Mouse (Mus musculus) layer of hippocampus, adult 8-10 months (tissue): ENCODE data around the gene Folr2. TPM values are rescaled to one million over a fixed set of nuclear protein-coding genes. Genes with fewer than 3 reads are reported as not detected.

Source experiments
- DNase-seq, 2 experiments: peaks; one replicate each; pipeline ENCODE4 v3.0.0; 2022; ENCODE audit warnings: low spot score in 2 of 2
- total RNA-seq, 4 experiments: library from RNA; stranded (reverse); gene quantifications; 2 replicates each; pipeline ENCODE4 v1.2.4; 2022

The Folr2 gene
- total RNA-seq, 4 experiments from 2014 or later, result 1.3 to 1.4 TPM; not detected in 2

GRCm38 (mm10) chr7:101866491-101867265, 9.7 kb upstream of the Folr2 start:
- DNase-seq, result no peak

GRCm38 (mm10) chr7:101863415-101863814, 6.4 kb upstream of the Folr2 start, which contains the start of gene Anapc15:
TSS of gene Anapc15 (plus strand) at chr7:101863715.
- DNase-seq, result no peak

DNA sequence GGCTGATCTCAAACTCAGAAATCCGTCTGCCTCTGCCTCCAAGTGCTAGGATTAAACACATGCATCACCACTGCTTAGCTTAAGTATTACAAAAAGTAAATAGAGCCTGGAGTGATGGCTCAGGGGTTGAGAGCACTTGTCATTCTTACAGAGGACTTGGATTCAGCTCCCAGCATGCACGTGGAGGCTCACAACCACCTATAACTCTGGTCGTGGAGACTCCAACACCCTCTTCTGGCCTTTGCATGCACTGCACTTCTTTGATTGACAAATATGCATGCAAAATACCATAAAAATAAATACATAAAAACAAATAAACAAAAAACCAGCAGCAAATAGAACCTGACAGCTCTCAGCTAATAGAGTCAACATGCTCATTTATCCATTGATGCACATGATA, 5.3 kb upstream of the Folr2 start:
- no peak for DNase-seq

- no peak for DNase-seq
These were observed 4.0 kb upstream of the Folr2 start for GRCm38 (mm10) chr7:101860978-101861377.

GRCm38 (mm10) chr7:101858362-101858761, 1.4 kb upstream of the Folr2 start:
- DNase-seq, result no peak

DNA sequence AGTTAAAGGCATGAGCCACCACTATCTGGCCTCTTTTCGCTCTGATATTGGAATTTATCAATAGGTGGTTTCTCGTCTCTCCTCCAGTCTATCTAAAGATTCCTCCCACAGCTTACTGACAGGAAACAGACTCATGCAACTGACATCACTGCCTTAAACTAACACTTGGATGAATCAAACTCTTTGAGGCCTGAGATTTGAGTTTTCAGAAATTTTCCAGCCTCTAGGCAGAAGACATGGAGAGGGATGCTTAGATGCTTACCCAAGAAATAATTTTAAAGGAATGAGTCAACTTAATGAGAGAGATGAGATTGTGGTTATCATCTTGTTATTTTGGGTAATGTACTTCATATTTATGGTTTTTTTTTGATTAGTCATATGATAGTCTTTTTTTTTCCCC, 3.2 kb downstream of the Folr2 start:
- no peak for DNase-seq

- no peak for DNase-seq
These were observed 4.1 kb downstream of the Folr2 start for GRCm38 (mm10) chr7:101852846-101853245.

DNA sequence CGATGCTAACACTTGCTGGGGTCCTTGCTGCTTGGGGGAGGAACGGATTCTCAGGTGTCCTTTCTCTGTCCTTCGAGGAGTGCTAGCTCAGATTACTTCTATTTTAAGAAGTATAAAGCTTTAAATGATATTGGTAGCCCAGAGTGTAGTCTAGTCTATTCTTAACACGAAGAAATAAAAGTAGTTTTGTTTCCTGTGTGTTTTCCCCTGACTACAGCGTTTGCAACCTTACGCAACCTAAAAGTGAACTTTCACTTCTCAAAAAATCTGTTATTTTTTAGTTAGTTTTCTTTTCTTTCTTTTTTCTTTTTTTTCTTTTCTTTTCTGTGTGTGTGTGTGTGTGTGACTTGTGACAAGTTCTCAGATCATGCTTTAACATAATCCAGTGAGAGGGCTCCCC, 5.3 kb downstream of the Folr2 start:
- no peak for DNase-seq

- no peak for DNase-seq
These were observed 9.1 kb downstream of the Folr2 start for GRCm38 (mm10) chr7:101847934-101848333.

- DNase-seq, result no peak
These were observed 12.8 kb downstream of the Folr2 start for GRCm38 (mm10) chr7:101844186-101844585.

DNA sequence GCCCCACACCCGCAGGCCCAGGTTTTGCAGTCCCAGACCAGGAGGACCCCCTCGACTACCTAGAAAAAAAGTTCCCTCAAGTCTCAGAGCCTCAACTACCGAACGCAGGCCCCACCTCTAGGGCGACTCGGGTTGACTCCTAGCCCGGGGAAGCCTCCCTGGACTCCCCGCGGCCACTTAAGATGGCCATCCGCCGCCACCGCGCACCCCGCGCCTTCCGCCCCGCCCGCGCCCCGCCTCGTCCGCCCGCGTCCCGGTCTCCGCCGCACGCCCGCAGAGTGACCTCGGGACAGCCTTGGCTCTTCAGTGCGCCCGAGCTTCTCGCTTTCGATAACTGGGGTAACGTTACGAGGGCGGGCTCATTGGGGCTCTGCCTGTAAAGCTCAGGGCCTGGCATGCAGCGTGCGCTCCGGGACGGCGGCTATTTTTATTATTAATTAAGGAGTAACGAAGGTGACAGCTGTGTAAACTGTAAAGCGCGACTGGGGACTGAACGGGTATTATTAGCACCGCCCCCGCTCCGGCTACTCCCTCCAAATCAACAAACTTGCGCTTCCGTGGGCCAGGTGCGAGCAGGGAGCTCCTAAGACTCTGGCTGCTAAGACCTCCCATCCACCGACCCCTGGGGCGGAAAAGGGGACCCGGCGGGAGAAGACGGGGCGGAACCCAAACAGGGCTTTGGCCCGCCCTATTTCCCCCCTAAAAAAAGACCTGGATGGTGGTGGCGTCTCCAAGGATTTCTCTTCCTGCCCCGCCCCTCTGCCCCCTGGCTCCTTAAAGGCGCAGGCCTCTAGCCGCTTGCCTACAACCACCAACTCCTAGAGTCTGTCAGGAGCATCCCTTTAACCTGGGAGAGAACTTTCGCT, 19.2 kb downstream of the Folr2 start, which contains the start of gene Inppl1:
Inppl1 (minus strand) TSS at position 624 of the 866 bp plus-strand sequence.
- peak; percentile 64 to 69 for DNase-seq

- DNase-seq, result no peak
These were observed 19.8 kb downstream of the Folr2 start for GRCm38 (mm10) chr7:101837154-101837605.

DNA sequence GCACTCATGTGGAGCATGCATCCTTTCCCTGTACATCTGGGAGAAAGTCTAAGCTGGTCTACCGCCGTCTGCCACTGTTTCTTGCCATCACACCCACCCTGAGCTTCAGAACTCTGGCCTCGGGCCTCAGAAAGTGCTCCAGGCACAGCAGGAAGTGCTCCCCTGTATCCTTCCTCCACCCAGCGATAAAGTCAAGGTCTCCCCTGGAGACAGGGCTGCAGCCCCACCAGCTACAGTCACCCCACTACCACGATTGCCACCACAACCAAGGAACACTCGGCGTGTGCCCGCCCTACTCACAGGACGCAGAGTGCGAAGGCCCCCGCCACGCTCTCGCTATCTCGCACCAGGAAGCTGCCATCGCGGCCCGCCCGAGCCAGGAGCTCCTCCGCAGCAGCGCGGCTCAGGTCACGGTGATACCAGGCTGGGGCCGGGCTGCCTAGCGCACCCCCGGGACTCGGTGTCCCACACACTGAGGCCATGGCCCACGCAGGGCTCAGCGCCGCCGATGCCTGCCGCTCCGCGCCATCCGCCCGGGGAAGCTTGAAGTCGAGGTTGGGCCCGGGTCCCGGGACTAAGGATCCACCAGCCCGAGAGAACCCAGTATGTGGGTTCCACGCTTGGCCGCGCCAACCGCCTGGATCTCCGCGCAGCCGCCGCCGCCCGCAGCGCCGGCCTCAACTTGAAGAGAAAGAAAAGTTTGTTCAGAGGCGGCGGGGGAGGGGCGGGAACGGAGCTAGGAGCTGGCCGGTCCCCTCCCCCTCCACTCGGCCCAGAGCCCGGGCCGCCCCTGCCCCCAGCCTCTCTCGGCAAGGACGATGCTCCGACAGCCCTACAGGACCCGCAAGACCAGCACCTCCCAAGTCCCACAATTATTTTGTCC, 20.5 kb downstream of the Folr2 start:
- DNase-seq, result peak in 1 of 2 experiments; percentile 34

- no peak for DNase-seq
These were observed 21.4 kb downstream of the Folr2 start for GRCm38 (mm10) chr7:101835457-101836109.

DNA sequence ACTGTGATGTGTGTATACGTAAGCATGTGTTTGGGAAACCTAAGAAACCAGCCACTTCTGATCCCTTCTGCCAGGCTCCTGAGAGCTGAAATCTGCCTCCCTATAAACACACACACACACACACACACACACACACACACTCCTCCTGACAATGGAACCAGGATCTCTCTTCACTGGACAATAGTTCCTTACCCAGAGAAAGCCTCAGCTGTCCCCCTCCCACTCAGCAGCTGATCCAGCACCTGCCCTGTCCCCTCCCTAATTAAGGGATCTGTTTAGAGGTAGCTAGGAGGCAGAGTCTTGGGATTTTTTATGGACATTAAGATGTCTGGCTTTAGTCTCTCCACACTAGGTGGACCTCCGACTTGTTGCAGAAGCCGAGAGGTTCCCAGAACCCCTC, 22.1 kb downstream of the Folr2 start:
- no peak for DNase-seq

DNA sequence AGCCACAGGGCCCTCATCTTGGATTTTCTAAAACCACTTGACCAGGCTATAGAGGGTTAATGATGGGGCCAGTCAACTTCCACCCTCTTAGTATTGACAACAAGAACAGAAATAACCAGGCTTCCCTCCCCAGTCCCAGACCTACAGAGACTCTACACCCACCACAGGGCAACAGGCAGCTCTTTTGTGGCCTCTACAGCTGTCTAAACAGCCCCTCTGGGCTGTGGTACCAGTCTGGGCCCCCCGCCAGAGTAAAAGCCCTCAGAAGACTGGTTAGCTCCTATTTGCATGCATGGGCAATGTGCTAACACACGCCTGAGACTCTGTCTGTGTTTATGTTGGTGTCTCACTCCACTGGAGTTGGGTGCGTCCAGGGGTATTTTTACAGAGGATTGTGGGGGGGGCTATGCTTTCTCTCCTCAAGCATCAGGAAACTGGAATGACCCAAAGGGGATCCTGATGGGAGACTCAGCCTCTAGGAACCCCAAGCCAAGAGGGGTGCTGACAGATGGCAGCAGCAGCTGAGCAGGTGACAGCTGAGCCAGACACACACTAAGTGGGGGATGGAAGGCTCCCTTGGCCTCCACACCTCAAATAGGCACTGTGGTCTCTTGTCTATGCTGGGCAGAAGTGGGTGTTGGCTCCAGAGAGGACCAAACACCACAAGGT, 22.9 kb downstream of the Folr2 start:
- no peak for DNase-seq

DNA sequence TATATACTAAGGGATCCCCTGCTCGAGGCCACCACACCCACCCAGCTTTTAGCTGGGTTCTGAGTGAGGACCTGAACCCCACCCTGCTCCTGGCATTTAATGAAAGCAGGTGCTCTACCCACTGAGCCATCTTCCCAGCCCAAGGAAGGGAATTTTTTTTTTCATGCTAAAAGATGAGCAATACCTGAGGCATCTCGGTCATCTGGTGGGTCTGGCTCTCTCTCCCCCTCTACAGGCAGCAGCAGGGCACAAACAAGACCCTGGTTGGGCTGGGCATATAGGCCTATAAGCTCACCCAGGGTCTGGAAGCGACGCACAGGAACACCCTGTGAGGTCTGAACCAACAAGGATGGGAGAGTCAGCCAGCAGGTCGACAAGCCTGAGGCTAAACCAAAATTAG, 23.6 kb downstream of the Folr2 start:
- no peak for DNase-seq

- no peak for DNase-seq
These were observed 24.6 kb downstream of the Folr2 start for GRCm38 (mm10) chr7:101832372-101832771.

- DNase-seq, result no peak
These were observed 25.6 kb downstream of the Folr2 start for GRCm38 (mm10) chr7:101831437-101831836.

DNA sequence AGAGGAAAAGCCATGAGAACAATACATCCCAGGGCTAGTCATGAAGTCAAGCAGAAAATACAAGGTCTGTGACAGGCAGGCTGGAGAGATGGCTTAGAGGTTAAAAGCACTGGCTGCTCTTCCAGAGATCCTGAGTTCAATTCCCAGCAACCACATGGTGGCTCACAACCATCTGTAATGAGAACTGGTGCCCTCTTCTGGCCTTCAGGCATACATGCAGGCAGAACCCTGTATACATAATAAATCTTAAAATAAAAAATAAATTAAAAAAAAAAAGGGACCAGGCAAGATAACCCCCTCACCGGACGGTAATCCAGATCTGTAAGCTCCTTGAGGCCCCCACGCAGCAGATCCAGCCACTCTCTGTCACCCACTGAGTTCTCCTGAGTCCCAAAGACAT, 26.6 kb downstream of the Folr2 start:
- DNase-seq, result no peak
